Mouse (Mus musculus) C2C12 (cell line): ENCODE results near the gene Itprip.

ENCODE experiments used
- CEBPB ChIP-seq: IDR thresholded peaks from one replicate; pipeline ENCODE4 v1.6.1; 2011; ENCODE audit warnings: low read depth, mild to moderate bottlenecking, control low read depth, moderate library complexity
- CTCF ChIP-seq: IDR thresholded peaks from one replicate; pipeline ENCODE4 v1.5.1; 2011; ENCODE audit not compliant: control insufficient read depth, insufficient read depth, insufficient read length
- MYOD1 ChIP-seq: IDR thresholded peaks from one replicate; pipeline ENCODE4 v1.6.1; 2011; ENCODE audit warnings: low read depth; ENCODE audit not compliant: control insufficient read depth, insufficient read length
- MYOG ChIP-seq: IDR thresholded peaks from one replicate; pipeline ENCODE4 v1.6.1; 2011; ENCODE audit not compliant: control insufficient read depth, insufficient read length; ENCODE audit errors: extremely low read depth

DNA sequence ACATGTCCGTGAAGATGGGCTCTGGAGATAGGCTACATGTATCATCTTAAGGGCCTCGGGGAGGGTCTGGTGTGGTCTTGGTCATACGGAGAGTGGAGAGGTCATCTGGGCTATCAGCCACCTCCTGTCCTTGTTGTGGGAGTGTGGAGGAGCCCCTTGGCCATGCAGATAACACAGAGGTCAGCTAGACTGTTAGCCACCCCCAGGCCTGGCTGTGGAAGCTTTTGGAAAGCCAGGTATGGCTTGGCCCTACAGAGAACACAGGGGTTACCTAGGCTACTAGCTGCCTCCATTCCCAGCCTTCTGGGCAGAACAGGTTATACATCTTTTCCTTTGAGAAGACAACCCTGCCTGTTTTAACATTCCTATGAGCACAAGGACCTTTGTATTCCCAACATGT lies 56.5 kb downstream of the Itprip start:
- TF ChIP-seq CTCF, result no peak
- TF ChIP-seq CEBPB, result no peak
- TF ChIP-seq MYOG, result no peak
- no peak for TF ChIP-seq MYOD1
